Mouse (Mus musculus) brain, embryonic 14.5 days (tissue): ENCODE data around the gene Prr15l. TPM values are rescaled to one million over a fixed set of nuclear protein-coding genes. Genes with fewer than 3 reads are reported as not detected.

Experiments
- DNase-seq: peaks from one replicate; pipeline ENCODE4 v3.0.0-alpha.2; 2011; ENCODE audit warnings: low read depth
- CTCF ChIP-seq: fragments of 200-500 bp; IDR thresholded peaks from 2 replicates; pipeline ENCODE4 v1.5.1; 2012; ENCODE audit warnings: inconsistent platforms, mild to moderate bottlenecking, moderate library complexity, borderline replicate concordance; ENCODE audit not compliant: insufficient read depth, insufficient read length; ENCODE audit errors: extremely low read depth
- POLR2A ChIP-seq: fragments of 200-500 bp; IDR thresholded peaks from 2 replicates; pipeline ENCODE4 v1.6.1; 2012; ENCODE audit warnings: mild to moderate bottlenecking, inconsistent platforms, borderline replicate concordance; ENCODE audit not compliant: poor library complexity, insufficient read depth, insufficient read length, severe bottlenecking; ENCODE audit errors: extremely low read depth
- polyA plus RNA-seq: library from polyadenylated mRNA; depleted of rRNA; stranded (reverse); fragments of >200 nt; gene quantifications from 2 replicates; pipeline ENCODE4 v1.2.3, GENCODE M21; 2012

The Prr15l gene
- polyA plus RNA-seq, 1 experiment: 0.16 TPM

DNA sequence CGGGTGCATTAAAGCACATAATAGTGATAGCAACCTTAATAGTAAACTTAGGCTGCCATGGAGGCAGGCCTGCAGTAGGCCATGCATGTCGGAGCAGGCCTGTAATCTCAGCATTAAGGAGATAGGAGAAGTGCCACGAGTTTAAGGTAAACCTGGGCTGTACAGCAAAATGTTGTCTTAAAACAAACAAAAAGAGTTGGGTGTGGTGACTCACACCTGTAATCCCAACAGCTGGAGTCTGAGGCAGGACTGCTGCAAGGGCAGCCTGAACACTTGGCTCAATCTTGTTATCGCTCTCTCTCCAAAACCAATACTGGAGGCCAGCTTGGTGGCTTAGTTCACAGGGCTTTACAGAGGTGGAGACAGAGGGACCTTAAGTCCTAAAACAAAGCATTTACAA, 27.2 kb downstream of the Prr15l start:
- TF ChIP-seq POLR2A (no peak), CTCF (no peak)
- no peak for DNase-seq

DNA sequence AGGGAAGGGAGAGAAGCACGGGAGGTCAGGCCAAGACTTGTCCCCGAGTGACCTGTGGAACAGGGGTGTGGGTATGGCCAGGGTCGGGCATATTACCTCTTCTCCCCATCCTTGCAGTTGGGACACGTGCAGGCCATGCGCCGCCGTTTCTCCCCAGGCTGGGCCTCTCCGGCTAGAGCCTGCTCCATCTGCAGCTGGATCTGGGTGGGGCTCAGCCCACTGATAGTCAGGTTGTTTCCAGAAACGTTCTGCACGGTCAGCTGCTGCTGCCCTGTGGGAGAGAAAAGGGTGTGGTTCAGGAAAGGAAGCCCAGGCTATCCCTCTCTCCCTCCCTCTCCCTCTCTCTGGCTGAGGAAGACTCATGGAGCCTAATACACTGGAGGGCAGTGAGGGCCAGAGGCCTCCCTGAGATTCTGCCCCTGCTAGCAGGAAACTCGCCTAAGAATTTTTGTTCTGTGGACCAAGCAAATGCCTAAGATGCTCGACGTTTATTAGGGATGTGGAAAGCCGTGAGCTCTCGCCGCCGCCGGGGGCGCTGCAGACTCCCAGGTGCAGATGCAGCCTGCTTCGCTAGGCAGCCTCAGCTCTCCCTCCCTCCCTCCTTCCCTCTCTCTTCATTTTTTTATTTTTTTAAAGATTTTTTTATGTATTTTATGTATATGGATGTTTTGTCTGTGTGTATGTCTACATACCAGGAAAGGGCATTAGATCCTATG, 28.3 kb downstream of the Prr15l start:
- peak; percentile 66 for TF ChIP-seq CTCF
- TF ChIP-seq POLR2A: no peak
- DNase-seq: peak; percentile 31

DNA sequence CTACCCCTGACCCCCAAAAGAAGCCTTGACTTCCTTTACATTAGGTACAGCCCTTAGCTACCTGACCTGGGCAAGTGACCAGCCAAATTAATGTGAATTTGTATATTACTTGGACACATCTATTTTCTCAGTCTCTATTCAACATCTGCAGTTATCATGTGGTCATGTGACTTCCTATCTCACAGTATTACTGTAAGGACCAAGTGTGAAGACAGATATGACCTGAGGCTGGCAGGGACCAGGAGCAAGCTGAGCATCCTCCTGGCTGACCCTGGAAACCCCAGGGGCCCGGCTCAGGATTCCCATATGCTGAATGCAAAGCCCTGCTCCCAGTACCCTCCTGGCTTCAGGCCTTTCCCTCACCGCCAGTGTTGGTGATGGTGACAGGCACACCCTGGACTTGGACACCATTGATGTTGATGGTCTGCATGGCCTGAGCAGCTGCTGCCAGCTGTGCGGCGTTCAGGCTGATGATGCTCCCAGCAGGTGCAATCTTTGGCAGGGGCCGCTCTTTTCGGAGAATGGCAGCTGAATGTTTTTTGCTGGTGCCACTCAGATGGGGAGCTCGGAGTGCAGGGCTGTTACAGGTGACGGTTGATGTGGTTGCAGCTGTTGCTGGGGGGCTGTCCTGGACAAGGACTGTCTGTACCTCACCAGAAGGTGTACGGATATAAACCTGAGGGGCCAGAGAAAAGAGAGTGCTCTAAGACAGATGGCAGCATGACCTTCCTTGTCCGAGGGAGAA, 29.3 kb downstream of the Prr15l start:
- TF ChIP-seq POLR2A (no peak), CTCF (no peak)

DNA sequence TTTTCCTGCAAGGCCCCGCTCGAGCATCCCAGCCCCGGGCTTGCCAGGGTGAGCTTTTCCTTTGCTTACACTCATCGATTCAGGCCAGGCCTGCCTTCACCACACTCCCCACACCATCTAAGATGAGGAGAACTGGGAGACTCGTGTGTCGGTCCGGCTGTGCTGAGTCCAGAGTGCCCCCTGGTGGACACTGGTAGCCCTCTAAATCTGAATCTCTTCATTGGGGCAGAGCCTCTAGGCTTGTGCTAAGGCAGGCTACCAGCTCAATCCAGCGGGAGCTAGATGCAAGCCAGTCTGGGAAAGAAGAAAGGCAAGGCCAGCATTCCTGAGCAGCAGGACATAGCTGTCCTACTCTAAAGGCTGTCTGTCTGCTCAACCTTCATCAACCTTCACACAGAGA, 35.7 kb downstream of the Prr15l start:
- TF ChIP-seq CTCF: peak; percentile 93
- TF ChIP-seq POLR2A: no peak
- peak; percentile 86 for DNase-seq

More for the DNA sequence above, 29.3 kb downstream of the Prr15l start:
- no peak for DNase-seq

DNA sequence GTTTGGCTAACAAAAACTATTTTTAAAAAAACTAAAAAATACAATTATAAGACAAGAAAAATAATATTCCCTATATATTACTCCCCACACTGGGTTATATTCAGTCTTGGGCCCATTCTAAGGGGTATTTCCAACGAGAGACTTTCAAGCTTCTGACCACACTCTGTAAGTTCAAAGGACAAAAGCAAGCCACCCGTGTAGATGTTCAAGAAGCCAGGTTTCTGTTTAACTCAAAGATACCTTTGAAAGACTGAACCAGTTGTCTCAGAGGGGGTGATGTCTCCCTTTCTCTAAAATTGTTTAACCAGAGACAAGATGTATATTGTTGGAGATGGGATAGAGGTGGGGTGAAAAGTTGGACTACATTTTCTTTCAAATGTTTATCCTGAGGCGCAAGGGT, 38.3 kb downstream of the Prr15l start:
- no peak for TF ChIP-seq POLR2A
- TF ChIP-seq CTCF: no peak

DNA sequence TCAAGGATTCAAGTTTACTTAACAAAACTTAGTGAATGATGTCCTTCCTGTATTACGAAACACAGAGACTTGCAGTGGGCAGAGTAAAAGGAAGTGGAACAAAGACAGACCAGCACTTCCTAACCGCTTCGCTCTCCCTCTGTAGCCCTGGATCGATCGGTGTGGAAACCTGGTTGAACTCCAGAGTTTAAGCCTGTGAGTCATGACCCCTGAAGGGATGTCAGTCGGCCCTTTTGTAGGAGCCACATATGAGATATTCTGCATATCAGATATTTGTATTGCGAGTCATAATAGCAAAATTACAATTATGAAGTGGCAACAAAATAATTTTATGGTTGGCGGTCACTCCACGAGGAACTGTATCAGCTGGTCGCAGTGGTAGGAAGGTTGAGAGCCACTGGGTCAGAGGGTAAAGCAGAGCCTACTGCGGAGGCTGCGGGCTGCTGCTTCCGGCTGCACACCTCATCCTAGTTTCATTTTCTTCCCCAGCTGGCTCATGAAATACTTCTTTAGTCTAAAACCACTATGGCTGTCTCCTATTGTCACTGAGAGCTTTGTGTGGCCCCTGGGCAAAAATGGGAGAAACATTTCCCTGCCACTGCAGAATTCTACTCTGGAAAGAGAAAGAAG, 39.1 kb downstream of the Prr15l start:
- no peak for DNase-seq
- TF ChIP-seq POLR2A: no peak
- TF ChIP-seq CTCF: no peak

More for the DNA sequence above, 38.3 kb downstream of the Prr15l start:
- DNase-seq: no peak

DNA sequence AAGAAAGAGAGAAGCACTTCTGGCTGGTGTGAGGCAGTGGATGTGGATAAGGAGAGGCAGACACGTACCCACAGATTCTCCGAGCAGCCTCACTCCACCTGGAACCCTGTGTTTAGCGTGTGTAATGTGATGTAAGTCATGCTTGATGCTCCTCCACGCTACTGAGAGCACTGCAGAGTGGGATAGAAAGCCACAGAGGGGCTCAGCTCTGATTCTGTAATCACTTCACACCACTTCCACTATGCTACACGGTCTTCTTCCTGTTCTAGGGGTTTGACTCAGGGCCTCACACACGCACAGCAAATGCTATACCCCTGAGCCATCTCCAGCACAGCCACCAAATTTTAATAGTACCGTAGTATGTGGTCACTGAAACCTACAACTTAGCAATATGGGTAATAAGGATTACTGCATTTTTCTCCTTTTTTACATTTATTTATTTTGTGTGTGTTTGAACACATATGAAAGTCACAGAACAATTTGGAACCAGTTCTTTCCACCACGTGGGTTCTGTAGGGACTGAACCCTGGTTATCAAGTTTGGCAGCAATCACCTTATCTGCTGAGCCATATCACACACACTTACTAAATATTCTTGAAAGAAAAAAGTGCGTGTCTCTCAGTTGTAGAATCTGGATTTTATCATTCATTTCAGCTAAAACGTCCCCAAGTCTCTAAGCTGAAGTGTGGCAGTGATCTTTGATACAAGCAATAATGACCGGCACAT, 39.8 kb downstream of the Prr15l start:
- no peak for DNase-seq
- TF ChIP-seq CTCF (no peak), POLR2A (no peak)

DNA sequence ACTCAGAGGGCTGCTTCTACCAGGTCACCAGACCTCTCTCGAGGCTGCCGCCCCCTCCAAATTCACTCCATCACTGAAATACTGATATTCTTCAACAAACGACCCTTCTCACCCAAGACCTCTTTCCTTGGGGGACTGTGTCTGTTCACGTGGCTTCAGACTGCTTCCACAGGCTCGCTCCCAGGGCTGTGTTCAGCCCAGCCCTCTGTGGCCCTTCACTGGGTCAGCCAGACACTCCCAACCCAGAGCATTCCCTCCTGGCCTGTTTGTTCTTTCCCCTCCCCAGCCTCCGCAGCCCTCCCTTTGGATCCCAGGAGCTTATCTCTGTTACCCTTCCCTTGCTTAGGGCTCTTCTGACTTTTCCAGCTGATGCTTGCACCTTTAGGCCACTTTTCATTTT, 40.6 kb downstream of the Prr15l start:
- TF ChIP-seq POLR2A: no peak
- no peak for TF ChIP-seq CTCF
- no peak for DNase-seq

DNA sequence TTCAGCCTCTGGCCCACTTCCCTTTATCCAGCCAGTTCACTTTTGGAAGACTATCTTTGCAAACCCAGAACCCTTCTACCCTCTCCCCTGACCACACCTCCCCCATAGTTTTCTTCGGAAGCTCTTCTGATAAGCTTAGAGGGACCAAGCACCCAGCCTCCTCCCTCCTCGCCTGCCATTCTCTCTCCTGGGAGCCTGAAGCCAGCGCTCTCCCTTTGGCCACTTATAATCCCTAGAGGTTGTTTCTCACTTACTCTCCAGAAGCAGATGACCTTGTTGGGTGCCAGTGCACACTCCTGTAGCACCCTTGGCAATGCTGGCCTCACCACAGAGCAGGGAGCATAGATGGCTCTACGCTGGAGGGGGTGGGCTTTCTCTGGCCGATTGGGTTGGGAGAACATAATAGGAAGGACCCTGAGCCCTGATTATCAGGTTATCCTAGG, 41.4 kb downstream of the Prr15l start:
- TF ChIP-seq CTCF (no peak), POLR2A (no peak)
- DNase-seq: no peak

DNA sequence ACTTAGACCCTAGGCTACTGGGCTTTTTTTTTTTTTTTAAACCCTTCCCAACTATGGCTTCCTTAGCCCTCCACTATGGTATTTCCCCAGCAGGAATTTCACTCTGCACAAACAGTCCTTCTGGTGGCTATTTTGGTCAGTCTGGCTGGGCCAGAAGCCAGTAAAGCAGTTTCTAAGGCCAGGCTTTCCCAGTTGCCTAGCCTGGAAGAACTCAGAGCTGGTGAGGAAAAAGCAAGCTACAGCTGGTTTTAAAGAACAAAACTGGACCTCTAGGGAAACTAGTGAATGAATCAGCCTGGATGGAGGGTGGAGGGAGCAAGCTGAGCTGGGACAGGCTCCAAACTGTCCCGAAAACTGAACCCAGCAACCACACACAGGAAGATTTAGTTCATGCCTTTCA, 41.8 kb downstream of the Prr15l start:
- TF ChIP-seq CTCF: no peak
- no peak for TF ChIP-seq POLR2A
- peak; percentile 11 for DNase-seq

DNA sequence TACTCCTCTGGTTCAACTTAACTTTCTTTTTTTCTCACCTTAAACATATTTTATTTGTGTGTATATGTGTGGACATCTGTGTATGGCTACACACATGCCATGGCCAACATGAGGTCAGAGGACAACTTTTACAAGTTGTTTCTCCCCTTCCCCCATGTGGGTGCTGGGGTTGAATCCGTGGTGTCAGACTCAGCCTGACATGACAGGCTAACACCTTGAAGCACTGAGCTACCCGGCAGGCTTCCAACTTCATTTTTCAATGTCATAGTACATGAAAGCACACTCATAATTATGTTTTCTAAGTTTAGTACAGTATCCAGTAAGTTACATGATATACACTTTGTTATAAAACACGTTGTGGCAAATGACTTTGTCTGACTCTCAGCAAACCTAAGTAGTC, 42.4 kb downstream of the Prr15l start:
- TF ChIP-seq POLR2A: no peak
- TF ChIP-seq CTCF: no peak
- no peak for DNase-seq

DNA sequence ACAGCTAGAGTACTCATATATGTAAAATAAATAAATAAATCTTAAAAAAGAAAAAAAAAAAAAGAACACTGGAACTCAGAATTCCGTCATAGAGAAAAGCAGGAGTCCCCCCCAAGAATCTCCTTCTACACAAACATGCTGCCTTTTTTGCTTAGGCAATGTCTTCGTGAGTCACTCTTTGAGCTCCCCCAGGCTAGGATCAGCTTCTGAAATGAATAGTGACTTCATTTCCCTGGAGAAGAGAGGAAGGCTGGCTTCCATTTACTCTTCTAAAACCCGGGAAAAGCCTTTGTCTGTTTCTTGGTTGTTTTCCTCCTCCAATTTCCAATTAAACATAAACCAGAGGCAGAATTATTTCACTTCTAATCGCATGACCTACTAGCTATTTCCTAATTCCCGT, 45.0 kb downstream of the Prr15l start:
- peak; percentile 22 for DNase-seq
- TF ChIP-seq POLR2A (no peak), CTCF (no peak)
